Mouse (Mus musculus): ENCODE results near the gene Stx1a. TPM values are rescaled to one million over a fixed set of nuclear protein-coding genes. Genes with fewer than 3 reads are reported as not detected.
"Not testable (repeated sequence)": the region's sequence is repeated elsewhere in the genome, so short reads cannot be mapped to it uniquely, and the experiment has no call there.

Gene Stx1a
- total RNA-seq, 2 experiments from 2014 or later: 1.4 to 1.5 TPM

DNA sequence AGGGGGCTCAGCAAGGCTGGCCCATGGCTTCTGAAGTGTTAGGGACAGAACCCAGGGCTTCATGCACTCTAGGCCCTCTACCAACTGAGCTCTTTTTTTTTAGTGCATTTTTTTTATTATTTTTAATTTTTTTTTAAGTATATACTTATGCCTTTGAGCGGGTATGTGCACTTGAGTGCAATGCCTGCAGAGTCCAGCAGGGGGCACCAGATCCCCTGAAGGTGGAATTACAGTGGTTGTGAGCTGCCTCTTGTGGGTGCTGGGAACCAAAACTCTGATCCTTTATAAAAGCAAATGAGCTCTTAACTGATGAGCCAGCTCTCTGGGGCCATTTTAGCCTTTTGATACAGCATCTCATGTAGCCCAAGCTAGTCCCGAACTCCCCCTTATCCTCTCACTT lies 11.3 kb downstream of the Stx1a start:
- DNase-seq: no peak
- intact Hi-C loops (cut with DNase I; ENCODE audit: low total_unique reads): no loop called here

DNA sequence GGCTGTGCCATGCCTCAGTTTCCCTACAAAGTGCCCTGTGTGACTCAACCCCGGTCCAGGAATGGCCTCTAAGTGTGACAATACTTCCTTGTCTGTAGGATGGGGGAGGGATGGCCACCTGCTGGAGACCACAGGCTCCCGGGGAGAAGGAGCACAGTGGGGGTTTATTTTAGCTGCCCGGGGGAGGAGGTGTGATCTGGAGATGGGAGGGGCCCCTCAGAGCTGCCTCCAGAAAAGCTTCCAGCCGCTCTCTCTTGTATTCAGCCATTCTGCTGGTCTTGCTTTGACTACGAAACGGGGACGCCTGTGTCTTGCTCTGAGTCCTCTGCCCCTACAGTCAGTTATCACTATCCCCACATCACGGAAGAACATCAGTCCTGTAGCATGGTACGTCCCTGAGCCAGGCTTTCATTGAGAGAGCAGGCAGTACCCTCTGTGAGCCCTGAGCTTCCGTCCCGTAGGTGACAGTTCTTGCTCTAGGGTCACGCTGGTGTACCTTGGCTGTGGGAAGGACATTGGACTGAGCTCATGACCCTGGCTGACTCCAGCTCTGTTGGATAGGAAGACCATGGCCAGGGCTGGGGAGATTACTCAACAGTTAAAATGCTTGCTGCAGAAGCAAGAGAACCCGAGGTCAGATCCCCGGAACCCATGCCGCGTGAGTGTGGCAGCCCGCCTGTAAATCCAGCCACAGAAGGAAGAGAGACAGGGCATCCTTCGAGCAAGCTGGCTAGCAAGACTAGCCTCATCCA lies 12.5 kb downstream of the Stx1a start:
- DNase-seq: no peak
- intact Hi-C loops (cut with DNase I; ENCODE audit: low total_unique reads): no loop called here

DNA sequence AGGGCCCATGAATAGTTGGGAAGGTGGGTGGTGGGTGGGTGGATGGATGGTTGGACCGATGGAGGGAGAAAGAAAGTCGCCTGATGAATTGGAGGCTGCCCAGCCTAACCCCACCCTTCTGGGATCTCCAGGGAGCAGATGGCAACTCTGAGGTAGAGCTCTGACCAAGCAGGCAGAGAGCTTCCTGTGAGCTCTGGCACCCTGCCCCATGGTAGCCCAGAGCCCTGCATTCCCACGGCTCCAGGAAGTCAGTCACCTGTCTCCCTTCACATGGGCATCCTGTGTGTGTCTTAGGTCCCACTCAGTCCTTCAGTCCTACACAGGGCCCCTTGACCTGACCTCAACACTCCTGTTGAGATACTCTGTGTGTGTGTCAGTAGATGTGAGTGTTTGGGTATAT lies 14.7 kb downstream of the Stx1a start:
- no peak for DNase-seq
- intact Hi-C loops (cut with DNase I; ENCODE audit: low total_unique reads): no loop called here

GRCm38 (mm10) chr5:135039541-135039940 lies 16.3 kb downstream of the Stx1a start:
- no peak for DNase-seq
- intact Hi-C loops (cut with DNase I; ENCODE audit: low total_unique reads): no loop called here

DNA sequence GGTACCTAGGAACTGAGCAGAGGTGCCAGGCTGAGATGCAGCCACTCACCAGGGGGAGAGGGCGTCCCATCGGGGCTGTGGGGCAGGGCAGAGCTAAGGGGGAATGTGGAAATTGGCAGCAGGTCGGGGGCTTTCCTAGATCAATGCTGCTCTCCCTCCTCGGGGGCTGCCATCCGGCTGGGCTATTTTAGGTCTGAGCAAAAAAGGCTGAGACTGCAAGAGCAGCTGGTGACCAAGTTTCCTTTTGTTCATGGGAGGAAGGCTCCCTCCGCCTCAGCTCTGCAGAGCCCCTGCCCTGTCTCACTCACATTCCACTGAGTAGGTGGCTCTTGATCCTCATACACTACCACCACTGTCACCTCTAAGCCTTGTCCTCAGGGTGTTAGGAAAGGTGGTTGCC lies 16.8 kb downstream of the Stx1a start:
- intact Hi-C loops (cut with DNase I; ENCODE audit: low total_unique reads): no loop called here
- DNase-seq: no peak

DNA sequence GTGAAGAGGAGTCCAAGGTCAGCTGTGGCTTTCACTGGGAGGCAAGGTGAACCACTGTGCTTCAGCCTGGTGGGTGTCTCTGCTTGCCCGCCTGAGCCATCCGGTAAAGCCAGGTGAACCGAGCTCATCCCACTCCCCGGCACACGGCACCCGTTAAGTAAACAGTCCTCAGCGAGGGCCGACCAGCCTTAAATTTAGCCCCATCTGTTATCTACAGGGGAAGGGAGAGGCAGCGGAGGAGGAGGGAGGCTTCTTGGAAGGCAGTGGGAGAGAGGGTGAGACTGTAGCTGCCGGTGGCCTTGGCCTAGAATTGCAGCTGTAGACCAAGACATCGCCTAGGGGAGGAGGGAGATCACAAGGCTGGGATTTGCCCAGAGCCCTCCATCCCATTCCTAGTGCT lies 17.5 kb downstream of the Stx1a start:
- intact Hi-C loops (cut with DNase I; ENCODE audit: low total_unique reads): no loop called here

GRCm38 (mm10) chr5:135042105-135042788 lies 19.0 kb downstream of the Stx1a start:
- intact Hi-C loops (cut with DNase I; ENCODE audit: low total_unique reads): no loop called here
- DNase-seq: no peak

More for the DNA sequence above, 17.5 kb downstream of the Stx1a start:
- DNase-seq: no peak

- intact Hi-C loops (cut with DNase I; ENCODE audit: low total_unique reads): no loop called here
Observed at GRCm38 (mm10) chr5:135044575-135044974, 21.3 kb downstream of the Stx1a start.

GRCm38 (mm10) chr5:135048539-135048938 lies 25.3 kb downstream of the Stx1a start:
- no peak for DNase-seq
- intact Hi-C loops (cut with DNase I; ENCODE audit: low total_unique reads): no loop called here

More at GRCm38 (mm10) chr5:135044575-135044974, 21.3 kb downstream of the Stx1a start:
- no peak for DNase-seq

DNA sequence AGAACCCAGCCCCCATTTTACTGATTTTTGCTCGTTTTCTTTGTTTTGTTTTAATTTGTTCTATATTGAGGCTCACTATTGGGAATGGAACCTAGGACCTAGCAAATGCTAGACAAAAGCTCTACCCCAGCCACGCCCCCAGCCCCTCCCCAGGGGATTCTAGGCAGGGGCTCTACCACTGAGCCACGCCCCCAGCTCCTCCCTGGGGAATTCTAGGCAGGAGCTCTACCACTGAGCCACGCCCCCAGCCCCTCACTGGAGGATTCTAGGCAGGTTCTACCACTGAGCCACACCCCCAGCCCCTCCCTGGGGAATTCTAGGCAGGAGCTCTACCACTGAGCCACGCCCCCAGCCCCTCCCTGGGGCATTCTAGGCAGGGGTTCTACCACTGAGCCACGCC lies 26.0 kb downstream of the Stx1a start:
- intact Hi-C loops (cut with DNase I; ENCODE audit: low total_unique reads); DNase-seq: not testable (repeated sequence)

GRCm38 (mm10) chr5:135053356-135053755 lies 30.1 kb downstream of the Stx1a start:
- DNase-seq: no peak
- intact Hi-C loops (cut with DNase I; ENCODE audit: low total_unique reads): no loop called here

DNA sequence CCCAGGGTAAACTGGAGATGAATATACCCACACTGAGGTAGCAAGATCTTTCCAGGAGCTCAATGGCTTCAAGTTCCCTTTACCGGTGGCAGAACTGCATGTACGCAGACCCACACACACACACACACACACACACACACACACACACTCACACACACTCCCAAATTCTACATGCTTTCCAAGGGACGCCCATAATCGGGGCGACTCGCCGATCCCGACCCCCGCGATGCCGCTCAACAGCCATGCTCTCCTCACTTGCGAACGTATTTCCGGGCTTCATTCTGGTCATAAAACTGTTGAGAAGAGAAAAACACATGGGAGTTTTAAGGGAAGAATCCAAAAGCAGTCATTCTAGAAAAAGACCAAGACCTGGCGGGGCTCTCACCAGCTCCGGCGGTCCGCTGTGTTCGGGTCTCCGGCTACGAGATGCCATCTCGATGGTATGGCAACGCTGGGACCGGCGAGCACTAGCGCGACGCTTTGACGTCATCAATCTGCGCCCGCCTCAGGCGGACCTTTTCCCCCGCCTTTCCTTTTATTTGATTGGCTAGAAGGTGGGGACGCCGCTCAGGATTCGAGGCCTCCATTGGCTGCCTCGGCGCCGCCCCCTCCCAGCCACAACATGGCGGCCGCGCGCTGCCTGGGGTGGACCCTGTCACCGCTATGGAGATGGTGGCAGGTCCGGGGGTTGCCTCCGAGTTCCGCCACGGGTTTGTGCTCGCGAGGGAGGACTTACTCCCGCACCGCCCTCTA lies 40.5 kb downstream of the Stx1a start, which contains the start of gene Dnajc30:
Gene Dnajc30, plus strand, starts transcription at position 574 of the 753 bp plus-strand sequence.
- peak; percentile 97 for DNase-seq
- intact Hi-C loops (cut with DNase I; ENCODE audit: low total_unique reads): no loop called here

DNA sequence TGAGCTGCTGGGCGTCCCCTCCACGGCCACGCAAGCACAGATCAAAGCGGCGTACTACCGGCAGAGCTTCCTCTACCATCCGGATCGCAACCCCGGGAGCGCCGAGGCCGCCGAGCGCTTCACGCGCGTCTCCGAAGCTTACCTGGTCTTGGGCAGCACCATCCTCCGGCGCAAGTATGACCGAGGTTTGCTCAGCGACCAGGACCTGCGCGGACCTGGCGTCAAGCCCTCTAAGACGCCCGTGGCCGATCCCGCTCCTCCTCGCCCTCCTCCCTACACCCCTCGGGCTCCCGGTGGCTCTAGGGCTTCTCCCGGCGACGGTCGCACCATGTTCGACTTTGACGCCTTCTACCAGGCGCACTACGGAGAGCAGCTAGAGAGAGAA lies 41.1 kb downstream of the Stx1a start:
- intact Hi-C loops (cut with DNase I; ENCODE audit: low total_unique reads): no loop called here
- DNase-seq: peak; percentile 18

- intact Hi-C loops (cut with DNase I; ENCODE audit: low total_unique reads); DNase-seq: not testable (repeated sequence)
Observed at GRCm38 (mm10) chr5:135064909-135065446, 41.7 kb downstream of the Stx1a start, which contains the start of gene Bud23. Gene Bud23 (minus strand): TSS chr5:135064959.

DNA sequence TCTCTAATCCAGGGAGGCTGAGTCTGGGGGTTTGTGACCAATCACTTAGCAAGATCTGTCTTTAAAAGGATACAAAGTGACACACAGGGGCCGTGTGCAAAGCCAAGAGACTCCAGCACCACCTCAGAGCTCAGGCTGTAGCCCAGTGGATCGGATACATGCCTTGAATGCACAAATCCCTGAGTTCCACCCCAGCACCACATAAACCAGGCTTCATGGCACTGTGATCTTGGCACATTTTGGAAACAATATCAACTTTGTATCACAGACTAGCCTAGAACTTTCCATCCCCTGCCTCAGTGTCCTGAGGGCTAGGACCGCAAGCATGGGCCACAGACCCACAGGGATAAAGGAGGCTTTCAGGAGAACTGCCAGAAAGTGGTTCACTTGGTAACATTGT lies 42.7 kb downstream of the Stx1a start:
- intact Hi-C loops (cut with DNase I; ENCODE audit: low total_unique reads): no loop called here
- no peak for DNase-seq

GRCm38 (mm10) chr5:135070448-135070847 lies 47.2 kb downstream of the Stx1a start:
- no peak for DNase-seq
- intact Hi-C loops (cut with DNase I; ENCODE audit: low total_unique reads): loop anchor here (10.0 kb wide), 1 partner anchor 56 kb away; no protein-coding TSS in a partner anchor

DNA sequence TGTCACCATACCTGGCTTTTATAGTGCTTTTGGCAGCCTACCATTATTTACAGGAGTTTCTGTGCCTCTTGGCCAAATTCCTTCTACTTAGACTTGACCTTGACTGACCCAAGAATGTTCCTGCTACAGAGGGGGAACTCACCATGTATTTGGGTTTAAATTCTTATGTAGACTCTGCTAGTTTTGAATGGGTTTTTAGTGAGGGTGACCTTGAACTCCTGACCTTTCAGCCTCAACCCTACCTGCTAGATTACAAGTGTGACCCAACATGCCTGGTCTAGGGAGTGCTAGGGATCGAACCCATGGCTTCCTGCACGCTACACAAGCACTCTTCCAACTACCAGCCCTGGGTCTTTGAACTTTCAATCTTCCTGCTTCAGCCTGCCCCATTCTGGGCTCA lies 48.8 kb downstream of the Stx1a start:
- no peak for DNase-seq
- intact Hi-C loops (cut with DNase I; ENCODE audit: low total_unique reads): loop anchor here (10.0 kb wide), 1 partner anchor 57 kb away; no protein-coding TSS in a partner anchor

- intact Hi-C loops (cut with DNase I; ENCODE audit: low total_unique reads): loop anchor here (10.0 kb wide), 1 partner anchor 58 kb away; no protein-coding TSS in a partner anchor
- no peak for DNase-seq
Observed at GRCm38 (mm10) chr5:135072720-135073119, 49.4 kb downstream of the Stx1a start.

DNA sequence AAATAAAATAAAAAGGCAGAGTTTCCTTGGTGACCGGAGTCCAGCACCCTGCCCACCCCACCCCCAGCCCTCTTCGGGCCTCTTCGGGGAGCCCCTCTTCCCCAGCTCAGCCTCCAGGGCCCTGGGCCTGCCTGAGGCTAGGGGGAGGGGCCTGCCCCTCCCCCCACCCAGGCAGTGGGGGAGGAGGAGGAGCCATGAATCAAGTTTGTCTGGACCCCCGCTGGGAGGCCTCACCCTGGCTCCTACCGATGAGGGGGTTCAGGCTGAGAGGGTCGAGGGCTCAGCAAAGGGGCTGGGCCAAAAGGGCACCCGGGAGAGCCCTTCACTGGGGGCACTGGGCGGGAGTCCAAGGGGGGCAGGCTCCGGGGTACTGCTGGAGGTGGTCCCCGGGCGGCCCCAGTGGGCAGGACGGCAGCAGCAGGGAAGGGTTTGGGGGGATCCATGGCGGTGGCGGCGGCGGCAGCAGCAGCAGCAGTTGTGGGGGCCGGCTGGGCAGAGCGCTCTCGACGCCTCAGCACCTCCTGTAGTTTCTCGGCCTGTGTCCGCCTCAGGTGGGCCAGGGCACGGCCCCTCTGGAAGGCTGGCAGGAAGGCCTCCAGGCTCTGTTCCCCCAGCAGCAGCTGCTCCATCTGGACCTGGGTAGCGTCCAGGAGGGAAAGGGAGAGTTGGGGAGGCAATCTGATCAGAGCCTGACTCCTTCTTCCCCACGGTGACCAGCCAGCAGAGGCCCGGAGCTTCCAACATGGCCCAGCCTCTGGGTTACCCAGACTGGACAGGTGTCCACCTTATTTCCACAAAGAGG lies 50.3 kb downstream of the Stx1a start:
- no peak for DNase-seq
- intact Hi-C loops (cut with DNase I; ENCODE audit: low total_unique reads): loop anchor here (10.0 kb wide), 1 partner anchor 59 kb away; no protein-coding TSS in a partner anchor
